Mouse (Mus musculus) adrenal gland, postnatal 14 days (tissue): Measurements from ENCODE around the gene Agpat4. TPM values are rescaled to one million over a fixed set of nuclear protein-coding genes. Genes with fewer than 3 reads are reported as not detected.
A peak's percentile ranks its signal among the peaks of the same experiment; 100 is the strongest.

Experiments
- DNase-seq: peaks from one replicate; pipeline ENCODE4 v3.0.0; 2021; ENCODE audit warnings: mixed read lengths
- total RNA-seq: library from RNA; stranded (reverse); gene quantifications from 2 replicates; pipeline ENCODE4 v1.2.3, GENCODE M21; 2021

Gene Agpat4
- total RNA-seq, 1 experiment from 2014 or later: 18.7 TPM

- peak; percentile 71 for DNase-seq
Measured at GRCm38 (mm10) chr17:12160984-12161764, 42.7 kb downstream of the Agpat4 start.

DNA sequence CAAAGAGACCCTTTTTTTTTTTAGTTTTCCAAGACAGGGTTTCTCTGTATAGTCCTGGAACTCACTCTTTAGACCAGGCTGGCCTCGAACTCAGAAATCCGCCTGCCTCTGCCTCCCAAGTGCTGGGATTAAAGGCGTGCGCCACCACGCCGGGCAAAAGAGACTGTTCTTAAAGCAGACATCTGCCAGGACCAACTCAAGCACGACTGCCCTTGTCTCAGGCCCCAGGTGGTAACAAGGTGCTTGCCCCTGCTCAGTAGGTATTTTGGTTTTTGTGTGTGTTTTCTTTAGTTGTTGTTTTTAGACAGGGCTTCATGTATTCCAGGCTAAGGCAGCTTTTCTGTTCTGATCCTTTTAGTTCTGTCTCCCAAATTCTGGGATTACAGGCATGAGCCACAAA is 43.4 kb downstream of the Agpat4 start:
- no peak for DNase-seq

DNA sequence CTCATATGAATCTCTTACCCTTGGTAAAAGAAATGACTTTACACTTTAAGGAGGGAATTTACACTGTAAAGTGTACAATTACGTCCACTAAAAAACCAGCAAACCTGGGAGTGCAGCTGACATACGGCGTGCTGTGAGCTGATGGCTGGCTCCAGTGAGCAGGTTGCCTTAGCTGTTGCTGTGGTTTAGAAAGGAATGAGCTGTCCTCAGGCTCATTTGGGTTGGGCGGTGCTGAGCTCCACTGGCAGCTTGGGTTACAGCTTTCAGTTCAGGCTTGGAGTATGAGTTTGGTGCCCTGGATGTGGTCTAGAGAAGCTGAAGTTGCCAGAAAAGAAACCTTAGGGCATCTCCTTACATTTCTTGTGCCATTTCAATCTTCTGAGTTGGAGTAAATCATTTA is 44.3 kb downstream of the Agpat4 start:
- DNase-seq: no peak

- no peak for DNase-seq
Measured at GRCm38 (mm10) chr17:12163403-12163802, 44.9 kb downstream of the Agpat4 start.

DNA sequence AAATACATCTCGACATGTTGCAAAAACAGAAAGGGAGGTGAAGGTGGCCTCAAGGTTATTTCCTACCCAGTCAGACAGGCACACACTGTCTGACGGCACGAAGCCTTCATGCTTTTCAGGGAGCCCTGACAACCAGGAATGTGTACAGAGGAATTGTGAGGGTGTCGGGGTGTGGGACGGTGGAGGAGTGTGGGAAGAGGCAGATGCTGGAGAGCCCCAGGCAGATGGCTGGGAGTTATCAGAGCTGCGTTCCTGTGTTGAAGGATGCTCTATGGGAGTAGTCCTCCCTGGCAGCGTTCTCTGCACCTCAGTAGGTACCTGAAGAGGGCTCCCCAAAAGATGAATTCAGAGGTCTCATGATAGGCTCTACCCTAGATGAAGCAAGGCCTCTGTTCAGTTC is 45.4 kb downstream of the Agpat4 start:
- no peak for DNase-seq

DNA sequence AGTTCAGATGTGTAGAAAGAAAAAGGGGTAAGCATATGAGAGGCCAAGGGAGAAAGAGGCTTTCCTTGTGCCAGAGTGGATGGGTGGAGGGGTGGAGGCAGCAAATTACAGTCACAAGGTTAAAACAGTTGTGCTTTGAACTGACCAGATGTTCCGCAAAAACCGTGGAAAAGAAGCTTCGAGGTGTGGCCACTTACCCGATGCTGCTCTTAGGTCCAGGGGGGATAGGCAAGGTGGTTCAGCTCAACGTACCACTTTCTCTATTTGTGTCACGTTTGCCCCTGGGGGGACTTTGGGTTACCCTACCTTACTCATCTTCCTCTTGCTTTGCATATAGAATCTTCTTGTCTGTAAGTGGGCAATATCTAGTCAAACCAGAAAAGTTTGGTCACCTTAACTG is 46.0 kb downstream of the Agpat4 start:
- DNase-seq: no peak

- no peak for DNase-seq
Measured at GRCm38 (mm10) chr17:12165009-12165695, 46.6 kb downstream of the Agpat4 start.

DNA sequence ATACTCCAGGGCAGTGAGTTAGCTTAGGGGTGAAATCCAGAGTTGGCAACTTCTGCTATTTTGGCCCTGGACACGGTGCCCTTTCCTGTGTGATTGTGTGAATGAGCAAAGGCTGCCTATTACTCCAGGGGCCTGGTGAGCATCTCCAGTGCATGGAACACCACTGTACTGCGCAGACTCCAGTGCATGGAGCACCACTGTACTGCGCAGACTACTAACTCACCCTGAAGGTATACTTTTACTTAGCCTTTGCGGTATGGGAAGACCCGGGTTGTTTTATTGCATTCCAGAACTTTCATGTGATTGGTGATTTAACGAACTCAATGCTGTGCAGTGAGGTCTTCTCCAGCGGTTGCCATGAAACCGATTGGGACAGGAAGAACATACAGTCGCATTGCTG is 47.2 kb downstream of the Agpat4 start:
- DNase-seq: no peak

DNA sequence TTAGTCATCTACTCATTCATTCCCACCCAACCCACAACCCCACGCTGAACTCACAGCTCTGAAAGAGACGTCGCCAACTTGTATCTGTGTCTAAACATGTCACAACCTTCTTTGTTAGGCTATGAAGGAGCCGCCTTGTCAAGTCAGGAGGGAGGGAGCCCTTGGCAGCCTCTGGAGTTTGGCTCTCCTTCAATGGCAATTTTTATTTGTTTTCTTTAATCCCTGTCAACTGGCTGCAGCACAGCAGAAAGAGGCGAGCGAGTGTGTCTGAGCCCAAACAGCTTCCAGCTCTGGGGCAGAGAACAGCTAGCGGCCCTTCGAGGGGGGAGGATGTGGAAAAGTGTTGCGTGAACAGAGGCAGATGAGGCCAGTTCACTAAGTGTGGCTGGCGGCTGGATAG is 50.0 kb downstream of the Agpat4 start:
- DNase-seq: peak; percentile 79

GRCm38 (mm10) chr17:12169326-12169836 is 50.9 kb downstream of the Agpat4 start:
- DNase-seq: no peak

GRCm38 (mm10) chr17:12170791-12171497 is 52.4 kb downstream of the Agpat4 start:
- peak; percentile 53 for DNase-seq

DNA sequence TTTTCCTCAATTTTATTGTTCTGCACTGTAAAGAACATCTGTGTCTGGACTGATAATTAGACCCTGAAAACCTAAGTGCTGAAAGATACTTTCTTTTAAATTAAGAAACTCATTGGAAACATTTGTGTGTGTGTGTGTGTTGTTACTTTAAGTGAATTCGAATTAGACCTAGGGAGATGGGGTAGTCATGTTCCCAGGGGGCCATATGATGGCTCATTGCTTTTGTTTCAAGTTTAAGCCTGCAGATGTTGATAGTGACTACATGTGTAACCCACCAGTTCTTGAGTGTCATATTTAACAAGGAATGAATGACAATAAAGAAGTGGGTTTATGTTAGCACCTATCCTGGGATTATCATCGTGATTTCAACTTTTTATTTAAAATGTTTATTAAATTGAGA is 53.2 kb downstream of the Agpat4 start:
- DNase-seq: no peak

GRCm38 (mm10) chr17:12174221-12174620 is 55.7 kb downstream of the Agpat4 start:
- no peak for DNase-seq

- no peak for DNase-seq
Measured at GRCm38 (mm10) chr17:12174896-12175295, 56.4 kb downstream of the Agpat4 start.

DNA sequence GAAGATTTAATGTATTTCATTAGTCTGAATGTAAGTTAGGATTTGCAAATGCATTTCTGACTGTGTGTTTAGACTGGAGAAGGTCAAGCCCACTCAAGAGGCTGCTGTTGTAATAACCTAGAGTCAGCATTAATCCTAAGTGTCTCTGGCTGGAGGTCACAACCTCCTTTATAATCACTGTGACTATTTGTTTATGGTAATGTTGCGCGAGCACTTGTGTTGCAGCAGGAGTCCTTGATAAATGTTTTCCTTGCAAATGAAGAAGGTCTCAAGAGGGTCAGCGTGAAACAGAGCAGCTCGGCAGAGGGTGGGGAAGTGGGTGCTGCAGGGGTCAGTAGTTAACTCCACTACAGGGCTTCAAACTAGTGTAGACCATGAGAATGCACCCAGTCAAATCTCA is 57.1 kb downstream of the Agpat4 start:
- DNase-seq: no peak

DNA sequence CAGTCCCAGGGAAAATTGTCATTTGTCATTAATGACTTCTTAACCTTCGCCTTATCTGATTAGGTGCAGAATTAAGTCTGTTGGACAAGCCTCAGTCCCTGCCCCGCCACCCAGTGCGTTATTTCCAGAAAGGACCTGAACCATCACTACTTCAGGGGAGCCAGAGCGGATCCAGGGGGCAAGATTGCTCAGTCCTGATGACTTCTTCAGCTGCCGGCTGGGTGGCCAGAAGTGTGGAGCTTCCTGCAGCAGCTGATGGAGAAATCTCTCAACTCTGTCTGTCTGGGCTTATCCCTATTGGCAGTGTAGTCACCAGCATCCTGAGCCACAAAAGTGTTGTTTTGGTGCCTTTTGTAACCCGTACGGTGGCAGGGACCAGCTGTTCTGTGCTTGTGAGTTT is 60.8 kb downstream of the Agpat4 start:
- DNase-seq: no peak

- no peak for DNase-seq
Measured at GRCm38 (mm10) chr17:12179766-12180165, 61.3 kb downstream of the Agpat4 start.

DNA sequence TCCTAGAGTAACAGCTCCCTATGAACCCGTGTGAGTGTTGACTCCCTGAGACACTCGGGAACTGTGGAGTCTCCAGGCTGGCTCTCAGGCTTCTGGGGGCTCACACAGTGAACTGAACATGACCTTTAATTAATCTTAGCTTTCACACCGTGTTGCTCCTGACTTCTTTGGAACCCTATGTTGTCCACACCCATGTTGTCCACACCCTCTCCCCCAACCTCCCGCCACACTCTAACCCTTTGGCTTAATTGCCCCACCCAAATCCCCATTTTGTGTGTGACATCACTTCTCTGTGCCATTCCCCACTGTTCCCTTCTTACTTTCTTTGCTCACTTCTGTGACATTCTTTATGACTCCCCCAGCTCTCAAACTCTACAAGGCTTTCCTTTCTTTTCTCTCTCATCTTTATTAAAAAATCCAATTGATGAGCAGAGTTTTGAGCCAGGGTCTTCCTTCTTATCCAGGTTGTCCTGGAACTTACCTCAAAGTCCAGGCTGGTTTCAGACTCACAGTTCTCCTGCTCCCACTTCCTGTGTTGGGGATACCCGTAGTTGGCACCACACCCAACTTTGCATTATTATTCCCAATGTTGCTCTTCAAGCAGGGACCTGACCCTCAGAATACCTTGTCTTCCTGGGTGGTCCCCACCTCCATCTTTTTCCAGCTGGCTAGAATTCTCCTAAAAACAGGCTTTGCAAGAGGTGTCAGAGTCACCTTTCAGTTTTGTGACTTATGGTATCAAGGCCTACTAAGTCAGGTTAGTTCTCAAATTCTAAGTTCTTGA is 64.4 kb downstream of the Agpat4 start:
- no peak for DNase-seq

- DNase-seq: no peak
Measured at GRCm38 (mm10) chr17:12184283-12184682, 65.8 kb downstream of the Agpat4 start.

GRCm38 (mm10) chr17:12185855-12186254 is 67.4 kb downstream of the Agpat4 start:
- no peak for DNase-seq

GRCm38 (mm10) chr17:12186341-12186740 is 67.8 kb downstream of the Agpat4 start:
- no peak for DNase-seq

- DNase-seq: peak; percentile 82
Measured at GRCm38 (mm10) chr17:12187782-12188181, 69.3 kb downstream of the Agpat4 start.
